Mouse (Mus musculus) lung, embryonic 15.5 days (tissue): ENCODE results near the gene Gpr162. TPM values are rescaled to one million over a fixed set of nuclear protein-coding genes. Genes with fewer than 3 reads are reported as not detected.
A peak's percentile ranks its signal among the peaks of the same experiment; 100 is the strongest.

ENCODE experiments used
- ATAC-seq: fragments of 200-750 bp; cut with Nextera tagmentation; 2 replicates; pipeline ENCODE4 v1.8.0; 2017; ENCODE audit warnings: moderate number of reproducible peaks, borderline replicate concordance; ENCODE audit not compliant: low FRiP score, low TSS enrichment; ENCODE audit errors: extremely low read depth
- H3K27ac ChIP-seq: fragments of 300-500 bp; sonication (generic); 2 replicates; pipeline ENCODE4 v1.5.1; 2015; ENCODE audit warnings: moderate library complexity, mild to moderate bottlenecking, inconsistent platforms
- H3K27me3 ChIP-seq: fragments of 300-500 bp; sonication (generic); 2 replicates; pipeline ENCODE4 v1.6.1; 2015; ENCODE audit warnings: inconsistent platforms
- H3K36me3 ChIP-seq: fragments of 300-500 bp; sonication (generic); 2 replicates; pipeline ENCODE4 v1.6.1; 2015; ENCODE audit warnings: inconsistent platforms
- H3K4me1 ChIP-seq: fragments of 300-500 bp; sonication (generic); 2 replicates; pipeline ENCODE4 v1.6.1; 2015; ENCODE audit warnings: inconsistent platforms
- H3K4me2 ChIP-seq: fragments of 300-500 bp; sonication (generic); 2 replicates; pipeline ENCODE4 v1.6.1; 2015; ENCODE audit warnings: inconsistent platforms, mild to moderate bottlenecking, moderate library complexity
- H3K4me3 ChIP-seq: fragments of 300-500 bp; sonication (generic); 2 replicates; pipeline ENCODE4 v1.5.1; 2015; ENCODE audit warnings: mild to moderate bottlenecking, inconsistent platforms
- H3K9ac ChIP-seq: fragments of 300-500 bp; sonication (generic); 2 replicates; pipeline ENCODE4 v1.6.1; 2015; ENCODE audit warnings: inconsistent platforms
- H3K9me3 ChIP-seq: fragments of 300-500 bp; sonication (generic); 2 replicates; pipeline ENCODE4 v1.6.1; 2016; ENCODE audit warnings: inconsistent platforms
- WGBS: fragments of 180-500 bp; shearing (Covaris S2); methylation state at CpG from one replicate; pipeline ENCODE4 v1.1.7; 2015; 5-methylcytosine and 5-hydroxymethylcytosine counted together
- polyA plus RNA-seq: library from polyadenylated mRNA; unstranded; fragments of >200 nt; fragmentation: Nextera tagmentation; extraction: Ambion mirVana; gene quantifications from 2 replicates; pipeline ENCODE4 v1.2.1, GENCODE M21; 2015

The Gpr162 gene
- polyA plus RNA-seq, 1 experiment from 2014 or later = 0.59 TPM

DNA sequence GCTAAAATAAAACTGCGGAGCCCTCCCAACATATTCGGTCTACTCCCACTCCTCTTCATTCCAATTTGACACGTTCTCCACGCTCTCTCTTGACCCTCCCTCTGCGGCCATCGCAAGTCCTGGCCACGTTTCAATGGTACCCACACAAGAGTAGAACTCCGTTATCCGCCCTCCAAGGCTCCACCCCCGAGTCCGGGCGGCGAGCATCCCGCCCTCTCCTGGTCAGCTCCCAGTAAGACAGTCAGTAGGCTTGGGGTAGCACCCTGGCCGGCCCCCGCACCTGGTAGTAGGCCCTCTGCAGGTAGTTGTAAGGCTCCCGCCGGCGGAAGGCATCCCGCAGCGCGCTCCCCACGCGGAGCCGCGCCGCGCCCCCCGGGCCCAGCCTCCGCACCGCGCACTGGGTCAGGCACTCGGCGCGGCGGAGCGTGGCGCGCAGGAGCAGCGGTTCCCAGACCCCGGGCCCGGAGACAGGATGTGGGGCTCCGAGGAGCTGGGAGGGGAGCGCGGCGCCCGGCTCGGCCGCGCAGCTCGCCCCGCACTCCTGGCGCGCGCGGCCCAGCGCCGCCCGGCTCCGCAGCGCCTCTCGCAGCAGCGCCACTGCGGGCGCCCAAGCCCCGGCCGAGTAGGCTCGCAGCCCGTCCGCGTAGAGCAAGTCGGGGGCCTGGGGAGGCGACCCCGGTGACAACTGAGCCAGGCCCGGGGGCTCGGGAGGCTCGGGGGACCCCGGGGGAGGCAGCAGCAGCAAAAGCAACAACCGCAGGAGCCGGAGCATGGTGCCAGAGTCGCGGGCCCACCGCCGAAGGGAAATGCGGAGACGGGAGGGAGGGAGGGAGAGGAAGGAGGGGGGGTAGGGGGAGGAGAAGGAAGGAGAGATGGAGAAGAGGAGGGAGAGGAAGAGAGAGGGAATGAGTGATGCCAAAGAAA is 6.6 kb downstream of the Gpr162 start, which contains the start of gene P3h3:
Gene P3h3 (minus strand): TSS at position 837 of the 924 bp plus-strand sequence.
- Histone ChIP-seq H3K4me3 (peak within 1 kb of the TSS; percentile 85), H3K27ac (peak within 1 kb of the TSS; percentile 93), H3K4me2 (peak within 1 kb of the TSS; percentile 94), H3K9me3 (no peaks in the 10 kb centered on the region), H3K4me1 (peaks cover 38% of the 10 kb centered on the region), H3K9ac (peak within 1 kb of the TSS; percentile 89), H3K27me3 (peaks cover 32% of the 10 kb centered on the region), H3K36me3 (0 out of 2 replicates have a peak, but pooled peaks cover 6% of the 10 kb centered on the region)
- under 1% methylated on average over 79 of the region's 86 CpGs for WGBS
- ATAC-seq = peak; percentile 81

DNA sequence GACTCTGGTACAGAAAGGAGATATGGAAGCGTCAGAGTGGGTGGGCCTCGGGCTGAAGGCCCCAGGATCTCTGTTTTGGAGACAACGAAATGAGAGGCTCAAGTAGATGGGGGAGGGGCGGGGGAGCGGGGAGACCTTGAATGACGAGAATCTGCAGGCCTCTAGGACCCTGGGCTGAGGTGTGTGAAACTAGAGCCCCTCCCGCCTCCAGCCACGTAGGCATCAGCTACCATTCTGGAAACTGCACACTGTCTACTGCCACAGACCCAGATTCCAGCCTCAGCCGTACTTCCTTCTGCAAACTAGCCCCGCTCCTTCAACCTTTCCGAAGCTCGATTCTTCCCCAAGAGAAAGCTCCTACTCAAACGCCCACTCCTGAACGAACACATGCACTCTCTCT is 7.5 kb downstream of the Gpr162 start:
- peaks cover 23% of the 10 kb centered on the region for H3K27me3 ChIP-seq
- 11% methylated on average over 14 of the region's 14 CpGs for WGBS
- peak overlapping the region; percentile 93; the same call in 1 of the 2 replicates for H3K27ac ChIP-seq
- no peak overlapping the region; the same call in 1 of the 2 replicates for H3K9ac ChIP-seq
- H3K4me3 ChIP-seq = peak overlapping the region; percentile 85
- H3K36me3 ChIP-seq = 0 out of 2 replicates have a peak, but pooled peaks cover 6% of the 10 kb centered on the region
- peak overlapping the region; percentile 94 for H3K4me2 ChIP-seq
- H3K4me1 ChIP-seq = peaks cover 38% of the 10 kb centered on the region
- ATAC-seq = 0 out of 2 replicates have a peak, but pooled peaks have one; percentile 29
- H3K9me3 ChIP-seq = no peaks in the 10 kb centered on the region

DNA sequence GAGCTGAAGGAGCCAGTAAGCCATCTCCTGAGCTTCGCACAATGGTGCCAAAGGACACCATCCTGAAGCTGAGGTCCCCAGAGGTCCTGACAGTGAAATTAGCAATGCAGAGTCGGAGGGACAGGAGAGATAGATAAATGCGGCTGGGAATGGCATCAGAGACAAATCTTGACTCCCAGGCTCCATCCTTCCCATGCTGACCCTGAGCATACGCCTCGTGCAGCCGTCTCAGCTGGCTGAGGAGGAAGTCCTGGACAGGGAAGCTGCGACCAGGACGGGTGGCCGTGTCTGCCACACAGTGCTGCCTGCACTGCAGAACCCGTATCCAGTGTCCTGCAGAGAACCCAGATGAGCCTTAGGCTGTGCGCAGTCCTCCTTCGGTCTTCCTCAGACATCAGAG is 9.1 kb downstream of the Gpr162 start:
- no peak overlapping the region for H3K9ac ChIP-seq
- H3K4me2 ChIP-seq = no peak overlapping the region
- no peak overlapping the region for H3K27ac ChIP-seq
- H3K4me1 ChIP-seq = peaks cover 32% of the 10 kb centered on the region
- 0 out of 2 replicates have a peak, but pooled peaks cover 9% of the 10 kb centered on the region for H3K36me3 ChIP-seq
- H3K27me3 ChIP-seq = peaks cover 12% of the 10 kb centered on the region
- 61% methylated on average over 12 of the region's 12 CpGs for WGBS
- H3K9me3 ChIP-seq = no peaks in the 10 kb centered on the region
- no peak for ATAC-seq
- H3K4me3 ChIP-seq = no peak overlapping the region

DNA sequence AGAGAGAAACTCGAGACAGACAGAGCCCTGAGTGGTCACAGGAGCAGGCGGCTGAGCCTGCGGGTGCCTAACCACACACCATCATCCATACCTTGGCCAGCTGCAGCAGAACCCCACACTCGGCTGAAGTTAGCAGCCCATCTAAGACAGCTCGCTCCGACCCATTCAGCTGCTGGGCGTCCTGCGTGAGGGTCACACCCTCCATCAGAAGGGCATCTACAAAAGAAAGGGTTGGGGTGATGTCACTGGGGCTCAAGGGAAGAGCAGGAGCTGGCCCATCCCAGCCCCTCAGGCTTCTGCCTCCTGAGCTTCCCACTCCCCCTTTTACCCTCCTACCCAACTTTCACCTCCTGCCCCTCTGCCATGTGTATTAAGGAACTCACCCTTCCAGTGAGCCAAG is 13.2 kb downstream of the Gpr162 start:
- peaks cover 9% of the 10 kb centered on the region for H3K4me1 ChIP-seq
- ATAC-seq = no peak
- H3K27me3 ChIP-seq = no peaks in the 10 kb centered on the region
- no peak overlapping the region for H3K9ac ChIP-seq
- WGBS = 55% methylated on average over 8 of the region's 8 CpGs
- H3K4me2 ChIP-seq = no peak overlapping the region
- H3K36me3 ChIP-seq = peaks cover 9% of the 10 kb centered on the region; the same call in 1 of the 2 replicates
- H3K27ac ChIP-seq = no peak overlapping the region
- H3K9me3 ChIP-seq = no peaks in the 10 kb centered on the region
- no peak overlapping the region for H3K4me3 ChIP-seq

DNA sequence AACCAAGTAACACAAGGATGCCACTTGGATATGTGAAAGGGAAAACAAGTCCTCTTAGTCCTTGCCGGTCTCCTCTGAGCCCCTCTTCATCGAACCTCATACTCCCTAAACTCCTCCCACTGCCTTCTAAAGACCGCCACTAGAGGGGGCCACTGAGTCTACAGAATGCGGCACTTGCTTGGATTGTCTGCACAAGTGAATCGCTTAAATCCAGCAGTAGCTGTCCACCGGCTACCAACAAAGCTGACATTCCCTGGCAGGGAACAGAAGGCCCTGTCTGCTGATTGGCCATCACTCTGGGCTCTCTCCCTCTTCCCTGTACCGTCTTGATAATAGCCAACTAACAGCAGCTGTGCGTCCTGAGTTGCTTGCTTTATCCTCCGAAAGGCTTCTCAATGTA is 16.5 kb downstream of the Gpr162 start:
- Histone ChIP-seq H3K4me3 (no peak overlapping the region), H3K27me3 (no peaks in the 10 kb centered on the region), H3K36me3 (peaks cover 3% of the 10 kb centered on the region; the same call in 1 of the 2 replicates), H3K4me2 (no peak overlapping the region), H3K27ac (no peak overlapping the region), H3K9me3 (no peaks in the 10 kb centered on the region), H3K9ac (no peak overlapping the region), H3K4me1 (no peaks in the 10 kb centered on the region)
- 8% methylated on average over 9 of the region's 9 CpGs for WGBS
- peak; percentile 67; the same call in 1 of the 2 replicates for ATAC-seq

DNA sequence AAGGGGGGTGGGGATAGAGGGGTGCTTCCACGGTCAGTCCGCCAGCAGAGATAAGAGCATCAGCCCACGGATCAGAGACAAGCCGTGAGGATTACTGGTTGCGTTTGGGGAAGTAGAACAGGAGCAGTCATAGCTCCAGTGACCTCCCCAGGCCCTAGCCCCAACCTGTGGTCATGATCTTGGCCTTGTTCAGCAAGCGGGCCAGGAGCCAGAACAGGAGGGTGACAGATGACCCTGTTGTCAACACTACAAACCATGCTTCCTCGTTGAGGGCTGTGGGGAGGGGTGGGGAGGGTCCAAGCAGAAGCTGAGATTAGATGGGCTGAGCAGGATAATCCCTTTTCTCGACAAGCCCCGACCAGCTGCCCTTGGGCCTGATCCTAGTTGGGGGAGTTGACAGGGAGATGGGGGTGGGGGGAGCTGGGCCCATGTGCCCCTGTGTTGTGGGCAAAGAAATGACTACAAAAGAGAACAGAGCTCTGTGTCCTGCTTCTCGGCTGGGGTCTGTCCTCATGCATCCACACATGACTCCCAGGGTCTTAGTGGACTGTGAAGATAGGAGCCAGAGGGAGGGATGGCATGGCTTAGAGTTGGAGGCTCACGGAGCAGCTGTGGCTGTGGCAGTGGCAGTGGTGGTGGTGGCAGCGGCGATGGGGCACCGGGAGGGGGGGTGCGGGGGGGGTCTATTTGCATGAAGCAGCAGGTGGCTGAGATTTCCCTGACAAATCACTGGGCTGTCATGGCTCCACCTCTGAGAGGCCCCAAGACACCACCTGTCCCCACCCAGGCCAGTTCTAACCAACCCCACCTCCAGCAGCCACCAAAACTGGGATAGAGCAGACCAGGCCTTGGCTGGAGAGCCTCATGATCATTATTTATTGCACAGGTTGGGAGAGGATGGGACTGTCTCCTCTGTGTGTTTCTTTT is 23.3 kb downstream of the Gpr162 start, which contains the start of gene Gnb3:
Gene Gnb3 (minus strand): TSS at position 35 of the 927 bp plus-strand sequence.
- H3K27me3 ChIP-seq = no peaks in the 10 kb centered on the region
- H3K27ac ChIP-seq = no peak within 1 kb of the TSS
- no peaks in the 10 kb centered on the region for H3K9me3 ChIP-seq
- no peak within 1 kb of the TSS for H3K9ac ChIP-seq
- peaks cover 31% of the 10 kb centered on the region for H3K4me1 ChIP-seq
- ATAC-seq = no peak
- WGBS = 18% methylated on average over 15 of the region's 15 CpGs
- H3K4me2 ChIP-seq = no peak within 1 kb of the TSS
- H3K4me3 ChIP-seq = no peak within 1 kb of the TSS
- H3K36me3 ChIP-seq = no peaks in the 10 kb centered on the region

DNA sequence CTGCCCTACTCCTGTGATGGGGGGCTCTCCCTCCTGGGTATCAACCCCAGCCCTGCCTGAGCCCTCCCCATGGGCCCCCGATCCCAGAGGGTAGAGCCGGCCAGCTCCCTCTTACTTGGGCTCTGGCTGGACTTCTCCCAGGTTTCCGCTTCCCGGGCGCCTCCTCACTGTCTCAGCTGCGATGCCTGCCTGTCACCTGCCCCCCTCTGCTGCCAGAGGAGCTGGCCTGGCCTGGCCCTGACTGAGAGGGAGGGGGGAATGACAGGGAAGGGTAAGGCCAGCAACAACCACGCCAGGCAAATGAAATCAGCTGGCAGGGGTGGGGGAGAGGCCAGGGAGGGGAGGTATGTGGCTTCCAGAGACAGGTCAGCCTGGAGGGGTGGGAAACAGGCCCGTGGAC is 24.0 kb downstream of the Gpr162 start:
- H3K4me2 ChIP-seq = no peak overlapping the region
- peaks cover 3% of the 10 kb centered on the region; the same call in 1 of the 2 replicates for H3K36me3 ChIP-seq
- 8% methylated on average over 8 of the region's 8 CpGs for WGBS
- H3K9ac ChIP-seq = no peak overlapping the region
- H3K9me3 ChIP-seq = no peaks in the 10 kb centered on the region
- peaks cover 32% of the 10 kb centered on the region for H3K4me1 ChIP-seq
- peak; percentile 19; the same call in 1 of the 2 replicates for ATAC-seq
- no peak overlapping the region for H3K27ac ChIP-seq
- no peaks in the 10 kb centered on the region for H3K27me3 ChIP-seq
- H3K4me3 ChIP-seq = no peak overlapping the region

DNA sequence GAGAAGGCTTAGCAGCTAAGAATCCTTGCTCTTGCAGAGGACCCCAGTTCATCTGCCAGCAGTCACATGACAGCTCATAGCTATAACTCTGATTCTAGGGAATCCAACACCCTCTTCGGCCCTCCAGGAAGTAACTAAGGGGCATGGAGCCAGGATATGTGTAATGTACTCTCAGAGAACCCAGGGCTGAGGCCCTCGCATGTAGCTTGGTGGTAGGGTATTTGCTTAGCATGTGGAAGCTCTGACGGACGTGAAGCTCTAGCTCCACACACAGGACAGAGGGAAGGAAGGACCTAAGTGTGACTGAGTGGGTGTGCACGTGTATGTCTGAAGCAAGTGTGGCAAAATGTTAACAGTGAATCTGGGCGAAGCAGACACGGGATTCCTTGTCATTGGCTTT is 27.4 kb downstream of the Gpr162 start:
- 48% methylated on average over 7 of the region's 7 CpGs for WGBS
- Histone ChIP-seq H3K9me3 (no peaks in the 10 kb centered on the region), H3K4me3 (no peak overlapping the region), H3K4me1 (peaks cover 34% of the 10 kb centered on the region), H3K27ac (no peak overlapping the region), H3K4me2 (no peak overlapping the region), H3K36me3 (peaks cover 30% of the 10 kb centered on the region), H3K27me3 (no peaks in the 10 kb centered on the region), H3K9ac (no peak overlapping the region)
- no peak; the same call in 1 of the 2 replicates for ATAC-seq

DNA sequence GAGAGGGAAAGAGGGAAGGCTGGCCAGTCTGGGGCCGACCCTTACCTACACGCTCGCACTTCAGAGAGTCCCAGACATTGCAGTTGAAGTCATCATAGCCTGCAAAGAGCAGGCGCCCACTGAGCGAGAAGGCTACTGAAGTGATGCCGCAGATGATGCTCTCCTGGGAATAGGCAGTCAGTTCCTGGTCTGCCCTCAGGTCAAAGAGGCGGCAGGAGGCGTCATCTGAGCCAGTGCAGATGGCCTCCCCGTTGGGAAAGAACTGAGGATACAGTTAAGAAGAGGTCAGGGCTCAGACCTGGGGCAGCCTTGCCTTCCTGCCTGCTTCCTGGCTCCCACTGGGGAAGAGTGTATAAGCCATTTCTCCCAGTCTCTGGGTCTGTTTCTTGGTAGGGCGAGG is 28.3 kb downstream of the Gpr162 start:
- 61% methylated on average over 10 of the region's 10 CpGs for WGBS
- Histone ChIP-seq H3K4me1 (peaks cover 43% of the 10 kb centered on the region), H3K27ac (no peak overlapping the region), H3K4me2 (no peak overlapping the region), H3K36me3 (peaks cover 30% of the 10 kb centered on the region), H3K27me3 (no peaks in the 10 kb centered on the region), H3K9ac (no peak overlapping the region), H3K4me3 (no peak overlapping the region), H3K9me3 (no peaks in the 10 kb centered on the region)
- ATAC-seq = no peak

DNA sequence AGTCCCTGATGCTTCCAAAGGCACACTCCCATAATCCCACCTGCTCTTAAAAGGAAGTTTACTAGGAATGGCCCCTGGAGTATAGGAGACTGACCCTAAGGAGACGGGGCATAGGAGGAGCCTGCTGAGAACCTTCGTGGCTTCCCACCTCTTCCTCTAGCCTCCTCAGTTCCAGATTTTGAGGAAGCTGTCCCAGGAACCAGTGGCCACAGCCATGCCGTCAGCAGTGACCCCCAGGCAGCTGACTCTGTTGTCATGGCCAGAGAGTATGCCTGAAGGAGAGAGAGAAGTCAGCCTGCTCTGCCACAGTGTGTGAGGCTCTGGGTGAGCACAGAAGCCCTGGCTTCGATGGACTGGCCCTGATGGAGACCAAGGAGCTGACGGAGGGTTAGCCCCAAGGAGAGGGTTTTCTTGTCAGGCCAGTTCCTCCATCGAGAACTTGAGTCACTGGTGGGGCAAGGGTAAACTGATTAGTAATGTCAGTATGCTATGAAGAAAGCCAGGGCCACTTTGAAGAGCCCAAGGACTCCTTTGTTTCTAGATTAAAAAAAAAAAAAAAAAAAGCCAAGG is 29.2 kb downstream of the Gpr162 start:
- no peaks in the 10 kb centered on the region for H3K9me3 ChIP-seq
- H3K4me1 ChIP-seq = peaks cover 40% of the 10 kb centered on the region
- no peaks in the 10 kb centered on the region for H3K27me3 ChIP-seq
- 78% methylated on average over 6 of the region's 6 CpGs for WGBS
- H3K27ac ChIP-seq = no peak overlapping the region
- no peak overlapping the region for H3K4me2 ChIP-seq
- ATAC-seq = no peak
- H3K9ac ChIP-seq = no peak overlapping the region
- H3K36me3 ChIP-seq = peaks cover 30% of the 10 kb centered on the region
- H3K4me3 ChIP-seq = no peak overlapping the region

DNA sequence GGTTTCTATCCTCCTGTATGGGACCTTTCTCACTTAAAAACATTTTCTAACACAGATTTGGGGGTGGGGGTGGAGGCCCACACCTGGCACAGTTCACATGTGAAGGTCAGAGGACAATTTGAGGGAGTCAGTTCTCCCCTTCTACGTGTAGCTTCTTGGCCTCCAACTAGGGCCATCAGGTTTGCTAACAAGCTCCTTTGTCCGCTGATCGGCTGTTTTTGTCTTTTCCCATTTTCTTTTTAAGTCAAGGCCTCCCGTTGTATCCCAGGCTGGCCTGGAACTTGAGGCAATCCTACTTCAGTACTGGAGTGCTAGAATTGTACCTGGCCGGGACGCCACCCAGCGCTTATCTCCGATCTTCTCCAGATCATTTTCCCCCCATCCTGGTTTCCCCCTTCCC is 32.1 kb downstream of the Gpr162 start:
- H3K4me3 ChIP-seq = peak overlapping the region; percentile 61; the same call in 1 of the 2 replicates
- H3K9me3 ChIP-seq = no peaks in the 10 kb centered on the region
- 85% methylated on average over 8 of the region's 8 CpGs for WGBS
- H3K9ac ChIP-seq = no peak overlapping the region
- no peak overlapping the region for H3K4me2 ChIP-seq
- H3K36me3 ChIP-seq = peaks cover 30% of the 10 kb centered on the region
- H3K4me1 ChIP-seq = peaks cover 39% of the 10 kb centered on the region
- no peaks in the 10 kb centered on the region for H3K27me3 ChIP-seq
- ATAC-seq = no peak
- no peak overlapping the region for H3K27ac ChIP-seq
